Mouse (Mus musculus) lung, adult 2 months (tissue): ENCODE measurements around the gene Mx1. TPM values are rescaled to one million over a fixed set of nuclear protein-coding genes. Genes with fewer than 3 reads are reported as not detected.

Source experiments
- DNase-seq: peaks from one replicate; pipeline ENCODE4 v3.0.0; 2022
- H3K4me1 ChIP-seq: fragments of 200-500 bp; 2 replicates; pipeline ENCODE4 v1.6.1; 2011; ENCODE audit warnings: low read length; ENCODE audit not compliant: control insufficient read depth, insufficient read depth
- H3K4me3 ChIP-seq: fragments of 200-500 bp; replicated peaks from 2 replicates; pipeline ENCODE3; 2011; ENCODE audit warnings: low read depth, mild to moderate bottlenecking, control low read depth, low read length; ENCODE audit errors: extremely low read depth
- CTCF ChIP-seq: fragments of 200-500 bp; IDR thresholded peaks from 2 replicates; pipeline ENCODE4 v1.5.1; 2011; ENCODE audit warnings: mild to moderate bottlenecking, low read length, control low read depth; ENCODE audit not compliant: insufficient read depth
- POLR2A ChIP-seq: fragments of 200-500 bp; IDR thresholded peaks from 2 replicates; pipeline ENCODE4 v1.6.1; 2011; ENCODE audit warnings: low read depth, mild to moderate bottlenecking, control low read depth, low read length, borderline replicate concordance; ENCODE audit errors: extremely low read depth
- WGBS: fragments of 180-500 bp; shearing (Covaris S2); methylation state at CpG from one replicate; pipeline ENCODE4 v1.1.7; 2018; 5-methylcytosine and 5-hydroxymethylcytosine counted together
- polyA plus RNA-seq: library from polyadenylated mRNA; depleted of rRNA; stranded (reverse); fragments of >200 nt; gene quantifications from 2 replicates; pipeline ENCODE4 v1.2.3, GENCODE M21; 2012; rRNA removed

The Mx1 gene
- polyA plus RNA-seq, 1 experiment = 2.3 TPM

DNA sequence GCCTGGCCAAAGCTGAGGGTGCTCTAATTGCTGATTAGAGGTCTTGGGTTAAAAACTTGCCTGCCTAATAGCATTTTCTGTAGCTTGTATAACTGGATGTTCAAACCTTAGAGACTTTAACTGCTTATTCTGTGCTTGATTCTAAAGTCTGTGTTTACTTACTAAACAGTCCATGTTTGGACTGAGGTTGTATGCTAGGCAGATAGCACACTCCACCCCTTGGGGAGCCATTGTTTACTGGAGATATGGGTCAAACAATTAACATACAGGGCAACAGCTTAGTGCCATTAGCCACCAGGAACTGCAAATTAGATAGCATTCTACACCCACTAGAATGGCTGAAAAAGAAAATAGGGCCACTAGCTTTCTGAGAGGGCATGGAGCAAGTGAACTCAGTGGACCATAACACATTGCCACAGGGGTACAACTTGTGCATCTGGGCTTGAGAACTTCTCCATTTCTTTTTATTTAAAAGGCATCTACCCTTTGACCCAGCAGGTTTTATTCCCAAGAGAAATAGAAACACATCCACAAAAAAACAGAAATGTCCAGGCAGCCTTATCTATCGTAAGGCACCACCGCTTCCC lies 64.7 kb downstream of the Mx1 start:
- no peaks in the 10 kb centered on the region; the same call in 1 of the 2 replicates for H3K4me1 ChIP-seq
- DNase-seq = no peak
- TF ChIP-seq POLR2A (no peak), CTCF (no peak)
- H3K4me3 ChIP-seq = no peak overlapping the region
- 80% methylated on average over 2 of the region's 2 CpGs for WGBS

Other genes with a start within 250 kb of the Mx1 start
- gene Bace2, start 106.2 kb downstream of the Mx1 start, polyA plus RNA-seq = 3.8 and 4.4 TPM in 2 replicates
- 0.32 and 0.41 TPM in 2 replicates for gene Fam3b, start 51.9 kb upstream of the Mx1 start, polyA plus RNA-seq
- 45.1 and 56.6 TPM in 2 replicates for gene Tmprss2, start 148.3 kb upstream of the Mx1 start, polyA plus RNA-seq